Mouse (Mus musculus): ENCODE measurements at regions not wholly inside any gene's neighbourhood (a gene's known extent, or its start where the extent isn't known, plus 50 kb on each side); places are given as distances from the start of the nearest gene placed in this dataset.

GRCm38 (mm10) chr13:14898495-14898894, 268.5 kb downstream of the AW209491 start:
- DNase-seq (ENCODE audit: low spot score) (no peak), ATAC-seq (ENCODE audit: low read depth) (no peak)
- H3K27me3 ChIP-seq (replicated peaks; ENCODE audit: control insufficient read depth, insufficient read depth, low read length) = no peaks in the 10 kb centered on the region
- no peaks in the 10 kb centered on the region for H3K4me1 ChIP-seq (ENCODE audit: control insufficient read depth, insufficient read depth, low read length)
- H3K27ac ChIP-seq (replicated peaks; ENCODE audit: low read depth, low read length) = no peak overlapping the region
- H3K9ac ChIP-seq (ENCODE audit: low read depth, low read length) = no peak overlapping the region
- no peak overlapping the region for H3K4me3 ChIP-seq (ENCODE audit: low read depth, low read length)
- 65% methylated on average over 1 of the region's 1 CpGs for WGBS
- no peaks in the 10 kb centered on the region for H3K36me3 ChIP-seq (ENCODE audit: control insufficient read depth, insufficient read depth, low read length)
- H3K9me3 ChIP-seq (ENCODE audit: control insufficient read depth, low read length) = no peaks in the 10 kb centered on the region
- H3K4me2 ChIP-seq (ENCODE audit: low read depth, low read length) = no peak overlapping the region

- peak; percentile 30 for DNase-seq (ENCODE audit: low spot score)
- Histone ChIP-seq H3K9me3 (ENCODE audit: control insufficient read depth, low read length) (no peaks in the 10 kb centered on the region), H3K27ac (replicated peaks; ENCODE audit: low read depth, low read length) (no peak overlapping the region), H3K27me3 (replicated peaks; ENCODE audit: control insufficient read depth, insufficient read depth, low read length) (no peaks in the 10 kb centered on the region), H3K4me1 (ENCODE audit: control insufficient read depth, insufficient read depth, low read length) (no peaks in the 10 kb centered on the region), H3K4me2 (ENCODE audit: low read depth, low read length) (no peak overlapping the region), H3K4me3 (ENCODE audit: low read depth, low read length) (no peak overlapping the region), H3K36me3 (ENCODE audit: control insufficient read depth, insufficient read depth, low read length) (no peaks in the 10 kb centered on the region), H3K9ac (ENCODE audit: low read depth, low read length) (no peak overlapping the region)
- 81% methylated on average over 3 of the region's 3 CpGs for WGBS
- ATAC-seq (ENCODE audit: low read depth) = no peak
Measured at GRCm38 (mm10) chr13:14930137-14930785, 300.3 kb downstream of the AW209491 start.

GRCm38 (mm10) chr13:14966187-14966726, 336.3 kb downstream of the AW209491 start:
- no peaks in the 10 kb centered on the region for H3K27me3 ChIP-seq (replicated peaks; ENCODE audit: control insufficient read depth, insufficient read depth, low read length)
- ATAC-seq (ENCODE audit: low read depth) = no peak
- no peak overlapping the region for H3K27ac ChIP-seq (replicated peaks; ENCODE audit: low read depth, low read length)
- 50% methylated on average over 1 of the region's 1 CpGs for WGBS
- H3K4me2 ChIP-seq (ENCODE audit: low read depth, low read length) = no peak overlapping the region
- no peaks in the 10 kb centered on the region for H3K9me3 ChIP-seq (ENCODE audit: control insufficient read depth, low read length)
- H3K9ac ChIP-seq (ENCODE audit: low read depth, low read length) = no peak overlapping the region
- no peaks in the 10 kb centered on the region for H3K36me3 ChIP-seq (ENCODE audit: control insufficient read depth, insufficient read depth, low read length)
- no peak for DNase-seq (ENCODE audit: low spot score)
- no peaks in the 10 kb centered on the region for H3K4me1 ChIP-seq (ENCODE audit: control insufficient read depth, insufficient read depth, low read length)
- no peak overlapping the region for H3K4me3 ChIP-seq (ENCODE audit: low read depth, low read length)

GRCm38 (mm10) chr13:15002700-15003099, 372.7 kb downstream of the AW209491 start:
- Histone ChIP-seq H3K4me1 (ENCODE audit: control insufficient read depth, insufficient read depth, low read length) (no peaks in the 10 kb centered on the region), H3K4me2 (ENCODE audit: low read depth, low read length) (no peak overlapping the region), H3K27me3 (replicated peaks; ENCODE audit: control insufficient read depth, insufficient read depth, low read length) (no peaks in the 10 kb centered on the region), H3K27ac (replicated peaks; ENCODE audit: low read depth, low read length) (no peak overlapping the region), H3K36me3 (ENCODE audit: control insufficient read depth, insufficient read depth, low read length) (no peaks in the 10 kb centered on the region), H3K9me3 (ENCODE audit: control insufficient read depth, low read length) (no peaks in the 10 kb centered on the region), H3K9ac (ENCODE audit: low read depth, low read length) (no peak overlapping the region), H3K4me3 (ENCODE audit: low read depth, low read length) (no peak overlapping the region)
- WGBS = 69% methylated on average over 3 of the region's 3 CpGs
- DNase-seq (ENCODE audit: low spot score) = no peak
- ATAC-seq (ENCODE audit: low read depth) = no peak

- ATAC-seq (ENCODE audit: low read depth) = no peak
- Histone ChIP-seq H3K9ac (ENCODE audit: low read depth, low read length) (no peak overlapping the region), H3K36me3 (ENCODE audit: control insufficient read depth, insufficient read depth, low read length) (no peaks in the 10 kb centered on the region), H3K27me3 (replicated peaks; ENCODE audit: control insufficient read depth, insufficient read depth, low read length) (no peaks in the 10 kb centered on the region), H3K4me2 (ENCODE audit: low read depth, low read length) (no peak overlapping the region), H3K9me3 (ENCODE audit: control insufficient read depth, low read length) (no peaks in the 10 kb centered on the region), H3K4me3 (ENCODE audit: low read depth, low read length) (no peak overlapping the region), H3K27ac (replicated peaks; ENCODE audit: low read depth, low read length) (no peak overlapping the region), H3K4me1 (ENCODE audit: control insufficient read depth, insufficient read depth, low read length) (no peaks in the 10 kb centered on the region)
- DNase-seq (ENCODE audit: low spot score) = peak; percentile 34
Measured at GRCm38 (mm10) chr13:15011638-15012037, 381.7 kb downstream of the AW209491 start.

GRCm38 (mm10) chr13:15018811-15019745, 389.1 kb downstream of the AW209491 start:
- Histone ChIP-seq H3K27me3 (replicated peaks; ENCODE audit: control insufficient read depth, insufficient read depth, low read length) (no peaks in the 10 kb centered on the region), H3K4me3 (ENCODE audit: low read depth, low read length) (no peak overlapping the region), H3K4me2 (ENCODE audit: low read depth, low read length) (no peak overlapping the region), H3K4me1 (ENCODE audit: control insufficient read depth, insufficient read depth, low read length) (no peaks in the 10 kb centered on the region), H3K9me3 (ENCODE audit: control insufficient read depth, low read length) (no peaks in the 10 kb centered on the region), H3K36me3 (ENCODE audit: control insufficient read depth, insufficient read depth, low read length) (no peaks in the 10 kb centered on the region), H3K27ac (replicated peaks; ENCODE audit: low read depth, low read length) (no peak overlapping the region), H3K9ac (ENCODE audit: low read depth, low read length) (no peak overlapping the region)
- WGBS = 53% methylated on average over 16 of the region's 16 CpGs
- ATAC-seq (ENCODE audit: low read depth) = no peak
- peak; percentile 46 for DNase-seq (ENCODE audit: low spot score)

GRCm38 (mm10) chr13:15026601-15027000, 396.6 kb downstream of the AW209491 start:
- WGBS = 56% methylated on average over 2 of the region's 2 CpGs

GRCm38 (mm10) chr13:15052667-15053375, 410.2 kb upstream of the Gli3 start:
- no peak overlapping the region for H3K4me2 ChIP-seq (ENCODE audit: low read depth, low read length)
- 17% methylated on average over 4 of the region's 4 CpGs for WGBS
- H3K27ac ChIP-seq (replicated peaks; ENCODE audit: low read depth, low read length) = peak overlapping the region; percentile 10; the same call in 1 of the 2 replicates
- H3K36me3 ChIP-seq (ENCODE audit: control insufficient read depth, insufficient read depth, low read length) = no peaks in the 10 kb centered on the region
- H3K9ac ChIP-seq (ENCODE audit: low read depth, low read length) = no peak overlapping the region
- DNase-seq (ENCODE audit: low spot score) (peak; percentile 92), ATAC-seq (ENCODE audit: low read depth) (peak; percentile 91)
- H3K9me3 ChIP-seq (ENCODE audit: control insufficient read depth, low read length) = no peaks in the 10 kb centered on the region
- no peaks in the 10 kb centered on the region for H3K27me3 ChIP-seq (replicated peaks; ENCODE audit: control insufficient read depth, insufficient read depth, low read length)
- no peaks in the 10 kb centered on the region for H3K4me1 ChIP-seq (ENCODE audit: control insufficient read depth, insufficient read depth, low read length)
- H3K4me3 ChIP-seq (ENCODE audit: low read depth, low read length) = no peak overlapping the region

More at GRCm38 (mm10) chr13:15026601-15027000, 396.6 kb downstream of the AW209491 start:
- Histone ChIP-seq H3K4me1 (ENCODE audit: control insufficient read depth, insufficient read depth, low read length) (no peaks in the 10 kb centered on the region), H3K27ac (replicated peaks; ENCODE audit: low read depth, low read length) (0 out of 2 replicates have a peak overlapping the region, but pooled peaks have one; percentile 1), H3K27me3 (replicated peaks; ENCODE audit: control insufficient read depth, insufficient read depth, low read length) (no peaks in the 10 kb centered on the region), H3K4me3 (ENCODE audit: low read depth, low read length) (no peak overlapping the region), H3K9ac (ENCODE audit: low read depth, low read length) (no peak overlapping the region), H3K9me3 (ENCODE audit: control insufficient read depth, low read length) (no peaks in the 10 kb centered on the region), H3K36me3 (ENCODE audit: control insufficient read depth, insufficient read depth, low read length) (no peaks in the 10 kb centered on the region), H3K4me2 (ENCODE audit: low read depth, low read length) (no peak overlapping the region)
- ATAC-seq (ENCODE audit: low read depth) = no peak
- peak; percentile 65 for DNase-seq (ENCODE audit: low spot score)

All from embryonic facial prominence, embryonic 14.5 days (tissue).